ENCODE assay signal across 15 mouse cellular contexts in genomic region chr16:91761761-91762160, GRCm38 (mm10).
"Had no signal": no experiment of that assay in that cellular context is flagged by ENCODE, and none has a peak within 500 bp of the region (broad histone marks: within the 10 kb centered on the region; RNA-seq: fewer than 3 reads in every experiment).

No protein-coding gene starts in this region.

- ATAC-seq: midbrain, embryonic 16.5 days had no signal

- H3K36me3 ChIP-seq: liver, embryonic 13.5 days; midbrain, embryonic 12.5 days had no signal

- H3K9me3 ChIP-seq: limb, embryonic 13.5 days; liver, embryonic 13.5 days; midbrain, embryonic 12.5 days had no signal

- H3K27me3 ChIP-seq: limb, embryonic 13.5 days; midbrain, embryonic 12.5 days had no signal

- H3K27ac ChIP-seq: limb, embryonic 13.5 days; liver, embryonic 13.5 days; midbrain, embryonic 12.5 days had no signal

- H3K4me2 ChIP-seq: limb, embryonic 13.5 days; liver, embryonic 13.5 days; midbrain, embryonic 12.5 days had no signal

- DNase-seq: kidney, adult 18-20 months; kidney, postnatal 10 days; kidney, postnatal 4 days; left cerebral cortex, postnatal 4 days; liver, embryonic 13.5 days; lung, adult 18-20 months; lung, postnatal 4 days; right cerebral cortex, postnatal 4 days; spleen, adult 18-20 months; thymus, adult 18-20 months; thymus, postnatal 14 days had no signal

- H3K4me3 ChIP-seq: layer of hippocampus, adult 2 months; limb, embryonic 13.5 days; liver, embryonic 13.5 days; midbrain, embryonic 12.5 days had no signal

- H3K9ac ChIP-seq: limb, embryonic 13.5 days; liver, embryonic 13.5 days; midbrain, embryonic 12.5 days had no signal
